In the genomic region with DNA sequence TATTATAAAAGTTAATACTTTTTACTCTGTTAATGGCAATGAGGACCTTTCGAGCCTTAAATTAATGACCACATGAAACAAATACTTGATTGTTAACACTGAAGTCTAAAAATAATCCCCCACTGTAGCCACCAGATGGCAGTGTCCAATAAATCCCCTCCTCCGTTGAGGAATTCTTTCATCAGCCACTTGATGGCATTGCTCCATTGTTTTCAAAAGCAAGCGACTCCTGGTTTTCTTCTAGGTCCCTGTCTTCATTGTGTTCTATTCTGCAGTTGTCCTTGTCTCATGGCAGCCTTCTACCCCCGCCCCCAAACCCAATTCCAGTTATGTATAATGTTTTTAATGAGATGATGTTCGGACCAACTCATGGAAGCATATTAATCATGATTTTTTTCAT, we compare ENCODE assay signal across 9 mouse cellular contexts.
DNase-seq lines count a peak whose midpoint lies in the region; ATAC-seq and TF ChIP-seq lines count a peak whose summit lies in the region.
"Had no signal": no experiment of that assay in that cellular context is flagged by ENCODE, and none has a peak within 500 bp of the region (broad histone marks: within the 10 kb centered on the region; RNA-seq: fewer than 3 reads in every experiment).

No protein-coding gene starts in this region.

- TF ChIP-seq EP300 in heart, postnatal 0 days (IDR thresholded peaks at IDR 0.05; ENCODE audit: low read depth) = no peak

- no peak overlapping the region for H3K9ac ChIP-seq in heart, postnatal 0 days (replicated peaks; ENCODE audit: low read depth, low read length)
- H3K9ac ChIP-seq in neural tube, embryonic 11.5 days (ENCODE audit: low read length) = no peak overlapping the region
- H3K9ac ChIP-seq: limb, embryonic 12.5 days had no signal

- no peaks in the 10 kb centered on the region for H3K4me1 ChIP-seq in heart, postnatal 0 days (ENCODE audit: control insufficient read depth, insufficient read depth)
- no peaks in the 10 kb centered on the region for H3K4me1 ChIP-seq in heart, embryonic 10.5 days
- H3K4me1 ChIP-seq in neural tube, embryonic 11.5 days (ENCODE audit: control insufficient read depth, insufficient read depth, low read length) = no peaks in the 10 kb centered on the region
- H3K4me1 ChIP-seq: limb, embryonic 12.5 days had no signal

- intact Hi-C loops in heart, postnatal 14 days (cut with DNase I) = loop anchor here (1.0 to 5.0 kb wide), 3 partner anchors 215 to 547 kb away; no protein-coding TSS in a partner anchor
- intact Hi-C loops in left cerebral cortex, postnatal 14 days (cut with DNase I) = loop anchor here (1.0 to 10.0 kb wide), 3 partner anchors 215 to 547 kb away; no protein-coding TSS in a partner anchor

- peak; percentile 71 for DNase-seq in heart, postnatal 0 days (ENCODE audit: low spot score)
- DNase-seq in heart, embryonic 10.5 days (ENCODE audit: low spot score) = no peak
- peak; percentile 55 for DNase-seq in MN1 (ENCODE audit: low spot score)
- peak; percentile 82 to 84 for DNase-seq in cerebellum, postnatal 14 days
- peak; percentile 25 to 70 for DNase-seq in heart, postnatal 14 days
- peak; percentile 67 to 71 for DNase-seq in left cerebral cortex, postnatal 14 days (ENCODE audit: low spot score in 2 of 2)
- DNase-seq in neural tube, embryonic 11.5 days (ENCODE audit: low spot score) = peak; percentile 44

- TF ChIP-seq CTCF in heart, postnatal 0 days (IDR thresholded peaks at IDR 0.05; ENCODE audit: low read depth) = peak; percentile 96

- H3K36me3 ChIP-seq in heart, postnatal 0 days (replicated peaks; ENCODE audit: control insufficient read depth, insufficient read depth, low read length) = no peaks in the 10 kb centered on the region
- H3K36me3 ChIP-seq in heart, embryonic 10.5 days = no peaks in the 10 kb centered on the region
- H3K36me3 ChIP-seq in neural tube, embryonic 11.5 days (ENCODE audit: control insufficient read depth, insufficient read depth, low read length) = no peaks in the 10 kb centered on the region
- H3K36me3 ChIP-seq: limb, embryonic 12.5 days had no signal

- no peak overlapping the region for H3K4me2 ChIP-seq in heart, postnatal 0 days (ENCODE audit: low read depth, low read length)
- H3K4me2 ChIP-seq in neural tube, embryonic 11.5 days (ENCODE audit: low read depth) = no peak overlapping the region
- H3K4me2 ChIP-seq: limb, embryonic 12.5 days had no signal

- no peaks in the 10 kb centered on the region for H3K9me3 ChIP-seq in heart, postnatal 0 days (replicated peaks; ENCODE audit: control insufficient read depth, low read length)
- H3K9me3 ChIP-seq in heart, embryonic 10.5 days = no peaks in the 10 kb centered on the region
- H3K9me3 ChIP-seq in neural tube, embryonic 11.5 days (ENCODE audit: control insufficient read depth, low read length) = no peaks in the 10 kb centered on the region
- H3K9me3 ChIP-seq: limb, embryonic 12.5 days had no signal

- no peak overlapping the region for H3K27ac ChIP-seq in heart, postnatal 0 days (ENCODE audit: low read depth)
- no peak overlapping the region for H3K27ac ChIP-seq in heart, embryonic 10.5 days
- H3K27ac ChIP-seq in neural tube, embryonic 11.5 days (ENCODE audit: low read depth, low read length) = no peak overlapping the region
- H3K27ac ChIP-seq: limb, embryonic 12.5 days had no signal

- ATAC-seq in heart, postnatal 0 days (ENCODE audit: insufficient read depth, low read depth) = no peak
- peak; percentile 58; the same call in 1 of the 2 replicates for ATAC-seq in neural tube, embryonic 11.5 days (ENCODE audit: insufficient read depth, low FRiP score, low TSS enrichment)
- ATAC-seq in erythroid progenitor cell, adult 5-6 weeks (replicated peaks; ENCODE audit: low FRiP score, poor library complexity, severe bottlenecking) = no peak

- 14% methylated on average over 5 of the region's 5 CpGs for WGBS in heart, postnatal 0 days
- WGBS in heart, embryonic 10.5 days = 18% methylated on average over 5 of the region's 5 CpGs
- 19% methylated on average over 5 of the region's 5 CpGs for WGBS in neural tube, embryonic 11.5 days

- no peaks in the 10 kb centered on the region for H3K27me3 ChIP-seq in heart, postnatal 0 days (ENCODE audit: control insufficient read depth, insufficient read depth, low read length)
- H3K27me3 ChIP-seq in heart, embryonic 10.5 days (ENCODE audit: insufficient read depth, poor library complexity, severe bottlenecking) = no peaks in the 10 kb centered on the region
- no peaks in the 10 kb centered on the region for H3K27me3 ChIP-seq in neural tube, embryonic 11.5 days (ENCODE audit: control insufficient read depth, insufficient read depth, low read length)

- H3K4me3 ChIP-seq in heart, postnatal 0 days (ENCODE audit: low read depth, low read length) = no peak overlapping the region
- H3K4me3 ChIP-seq in heart, embryonic 10.5 days = no peak overlapping the region
- no peak overlapping the region for H3K4me3 ChIP-seq in neural tube, embryonic 11.5 days (ENCODE audit: low read depth, low read length)
- H3K4me3 ChIP-seq: limb, embryonic 12.5 days had no signal
